Mouse (Mus musculus): Measurements from ENCODE around the gene Sbds. TPM values are rescaled to one million over a fixed set of nuclear protein-coding genes. Genes with fewer than 3 reads are reported as not detected.

Gene Sbds
- polyA plus RNA-seq (2015; fragmentation: Nextera tagmentation; extraction: Ambion mirVana) = 42.5 and 46.6 TPM in 2 replicates

GRCm38 (mm10) chr5:130255017-130255720 is at the start of gene Sbds, which contains the start of gene Tyw1:
Sbds (minus strand) TSS chr5:130255530.
Tyw1 (plus strand) TSS chr5:130255619.
- Histone ChIP-seq H3K9me3 (replicated peaks) (no peaks in the 10 kb centered on the region), H3K36me3 (replicated peaks) (peaks cover 38% of the 10 kb centered on the region), H3K27me3 (no peaks in the 10 kb centered on the region), H3K9ac (peak within 1 kb of the TSS; percentile 81), H3K4me2 (peak within 1 kb of the TSS; percentile 91), H3K4me1 (replicated peaks) (peaks cover 34% of the 10 kb centered on the region), H3K27ac (replicated peaks) (peak within 1 kb of the TSS; percentile 90), H3K4me3 (replicated peaks) (peak within 1 kb of the TSS; percentile 82)
- under 1% methylated on average over 52 of the region's 52 CpGs for WGBS (ENCODE audit: insufficient replicate concordance)
- ATAC-seq (ENCODE audit: insufficient read depth) = peak; percentile 85

DNA sequence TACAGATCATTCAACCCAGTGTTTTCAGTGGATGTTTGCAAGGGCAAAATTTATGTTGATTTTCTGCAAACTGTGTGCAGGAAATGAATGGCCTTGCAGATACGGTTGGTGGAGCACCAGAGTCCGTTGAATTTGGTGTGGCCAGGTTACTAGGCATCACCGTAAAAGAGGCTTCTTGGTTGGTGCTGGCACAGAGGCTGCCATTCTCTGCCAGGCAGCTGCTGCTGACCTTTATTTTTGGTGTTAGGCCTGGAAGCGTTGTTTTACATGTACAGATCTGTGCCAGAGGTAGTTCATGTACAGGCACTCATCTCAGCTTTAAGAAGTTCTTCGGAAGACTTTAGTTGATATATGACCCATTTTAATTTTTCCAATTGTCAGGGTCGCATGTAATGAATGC is 48.3 kb upstream of the Sbds start:
- H3K9ac ChIP-seq = no peak overlapping the region
- peaks cover 55% of the 10 kb centered on the region for H3K36me3 ChIP-seq (replicated peaks)
- H3K27ac ChIP-seq (replicated peaks) = no peak overlapping the region
- H3K4me1 ChIP-seq (replicated peaks) = no peaks in the 10 kb centered on the region
- WGBS (ENCODE audit: insufficient replicate concordance) = 81% methylated on average over 6 of the region's 6 CpGs
- no peak for ATAC-seq (ENCODE audit: insufficient read depth)
- H3K4me3 ChIP-seq (replicated peaks) = no peak overlapping the region
- H3K4me2 ChIP-seq = no peak overlapping the region
- no peaks in the 10 kb centered on the region for H3K9me3 ChIP-seq (replicated peaks)
- no peaks in the 10 kb centered on the region for H3K27me3 ChIP-seq

DNA sequence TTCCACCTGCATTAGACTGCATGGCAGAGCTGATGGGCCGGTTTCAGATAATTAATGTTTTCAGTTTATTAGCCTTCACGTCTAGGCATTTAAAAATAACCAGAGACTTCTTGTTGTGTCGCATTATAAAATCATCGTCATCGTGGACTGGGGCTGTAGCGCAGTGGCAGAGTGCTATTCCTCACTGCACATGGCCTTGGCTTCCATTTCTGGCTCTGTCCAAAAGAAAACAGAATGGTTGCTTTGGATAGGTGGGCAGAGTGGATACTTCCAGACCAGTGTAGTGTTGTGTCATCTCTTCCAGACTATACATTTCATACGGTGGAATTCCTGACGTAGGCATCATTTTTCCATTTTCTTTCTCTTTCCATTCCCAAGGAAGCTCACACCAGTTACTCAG is 44.2 kb upstream of the Sbds start:
- Histone ChIP-seq H3K9ac (no peak overlapping the region), H3K4me3 (replicated peaks) (no peak overlapping the region), H3K4me2 (no peak overlapping the region), H3K27me3 (no peaks in the 10 kb centered on the region), H3K27ac (replicated peaks) (no peak overlapping the region), H3K9me3 (replicated peaks) (no peaks in the 10 kb centered on the region), H3K4me1 (replicated peaks) (no peaks in the 10 kb centered on the region), H3K36me3 (replicated peaks) (peaks cover 69% of the 10 kb centered on the region)
- ATAC-seq (ENCODE audit: insufficient read depth) = no peak
- 80% methylated on average over 8 of the region's 8 CpGs for WGBS (ENCODE audit: insufficient replicate concordance)

DNA sequence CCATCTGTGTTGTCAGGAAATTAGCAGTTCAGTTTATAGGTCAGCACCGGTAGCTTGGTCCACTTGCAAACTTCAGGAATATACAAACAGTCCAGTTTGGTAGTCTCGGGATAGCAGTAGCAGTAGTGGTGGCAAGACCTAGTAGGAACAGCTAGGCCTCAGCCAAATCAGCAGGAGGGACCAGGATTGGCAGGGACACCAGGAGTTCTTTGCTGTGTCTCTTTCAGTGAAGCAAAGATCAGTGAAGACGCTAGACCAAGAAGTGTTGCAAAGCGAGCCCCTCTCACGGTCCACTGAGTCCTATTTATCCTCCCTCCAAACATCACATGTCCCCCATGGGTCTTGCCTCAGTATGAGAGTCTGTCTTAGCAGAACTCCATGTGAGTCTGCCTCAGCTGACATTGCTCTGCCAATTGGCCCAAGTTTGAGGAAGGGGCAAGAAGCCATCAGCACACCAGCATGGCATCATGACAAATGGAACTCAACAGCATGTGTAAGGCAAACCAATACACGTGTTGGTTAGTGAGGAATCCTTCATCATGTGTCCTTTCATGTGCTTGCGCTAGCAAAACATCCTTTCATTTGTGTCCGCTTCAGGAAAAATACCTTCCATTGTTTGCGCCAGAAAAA is 43.6 kb upstream of the Sbds start:
- H3K9me3 ChIP-seq (replicated peaks) = no peaks in the 10 kb centered on the region

GRCm38 (mm10) chr5:130296071-130296470 is 40.7 kb upstream of the Sbds start:
- no peaks in the 10 kb centered on the region for H3K27me3 ChIP-seq
- H3K4me2 ChIP-seq = no peak overlapping the region
- H3K9ac ChIP-seq = no peak overlapping the region
- H3K36me3 ChIP-seq (replicated peaks) = peaks cover 64% of the 10 kb centered on the region
- H3K4me1 ChIP-seq (replicated peaks) = no peaks in the 10 kb centered on the region
- H3K27ac ChIP-seq (replicated peaks) = no peak overlapping the region
- H3K4me3 ChIP-seq (replicated peaks) = no peak overlapping the region
- H3K9me3 ChIP-seq (replicated peaks) = no peaks in the 10 kb centered on the region
- ATAC-seq (ENCODE audit: insufficient read depth) = no peak
- WGBS (ENCODE audit: insufficient replicate concordance) = 76% methylated on average over 5 of the region's 5 CpGs

More for the DNA sequence above, 43.6 kb upstream of the Sbds start:
- Histone ChIP-seq H3K4me3 (replicated peaks) (no peak overlapping the region), H3K4me2 (no peak overlapping the region), H3K4me1 (replicated peaks) (no peaks in the 10 kb centered on the region), H3K27me3 (no peaks in the 10 kb centered on the region), H3K9ac (no peak overlapping the region), H3K27ac (replicated peaks) (no peak overlapping the region), H3K36me3 (replicated peaks) (peaks cover 63% of the 10 kb centered on the region)
- 83% methylated on average over 9 of the region's 9 CpGs for WGBS (ENCODE audit: insufficient replicate concordance)
- ATAC-seq (ENCODE audit: insufficient read depth) = no peak

GRCm38 (mm10) chr5:130294598-130294997 is 39.3 kb upstream of the Sbds start:
- peaks cover 63% of the 10 kb centered on the region for H3K36me3 ChIP-seq (replicated peaks)
- no peaks in the 10 kb centered on the region for H3K4me1 ChIP-seq (replicated peaks)
- WGBS (ENCODE audit: insufficient replicate concordance) = 79% methylated on average over 6 of the region's 6 CpGs
- H3K4me2 ChIP-seq = no peak overlapping the region
- no peak overlapping the region for H3K9ac ChIP-seq
- no peak overlapping the region for H3K4me3 ChIP-seq (replicated peaks)
- ATAC-seq (ENCODE audit: insufficient read depth) = no peak
- H3K27me3 ChIP-seq = no peaks in the 10 kb centered on the region
- no peak overlapping the region for H3K27ac ChIP-seq (replicated peaks)
- H3K9me3 ChIP-seq (replicated peaks) = no peaks in the 10 kb centered on the region

DNA sequence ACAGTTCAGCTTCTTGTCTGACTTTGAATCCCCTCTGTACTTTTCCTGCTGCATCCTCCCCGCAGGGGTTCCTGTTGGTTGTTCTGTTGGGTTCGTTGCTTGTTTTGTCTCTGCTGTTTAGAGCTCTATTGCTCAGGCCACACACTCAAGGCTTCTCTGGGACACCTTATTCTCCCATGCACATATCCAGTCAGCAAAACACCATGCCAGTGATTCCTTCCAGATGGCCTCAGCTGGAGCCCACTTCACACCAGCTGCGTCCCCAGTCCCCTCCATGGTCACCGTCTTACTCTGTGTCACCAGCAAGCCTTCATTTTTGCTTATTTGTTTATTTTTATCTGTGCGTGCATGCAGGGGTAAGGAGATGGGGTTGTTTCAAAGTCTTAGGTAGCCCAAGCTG is 38.6 kb upstream of the Sbds start:
- no peak overlapping the region for H3K4me3 ChIP-seq (replicated peaks)
- no peaks in the 10 kb centered on the region for H3K4me1 ChIP-seq (replicated peaks)
- WGBS (ENCODE audit: insufficient replicate concordance) = 80% methylated on average over 5 of the region's 5 CpGs
- no peak for ATAC-seq (ENCODE audit: insufficient read depth)
- H3K4me2 ChIP-seq = no peak overlapping the region
- H3K9me3 ChIP-seq (replicated peaks) = no peaks in the 10 kb centered on the region
- H3K27ac ChIP-seq (replicated peaks) = no peak overlapping the region
- peaks cover 59% of the 10 kb centered on the region for H3K36me3 ChIP-seq (replicated peaks)
- H3K27me3 ChIP-seq = no peaks in the 10 kb centered on the region
- H3K9ac ChIP-seq = no peak overlapping the region

GRCm38 (mm10) chr5:130292976-130293375 is 37.6 kb upstream of the Sbds start:
- 84% methylated on average over 4 of the region's 4 CpGs for WGBS (ENCODE audit: insufficient replicate concordance)
- Histone ChIP-seq H3K4me2 (no peak overlapping the region), H3K4me1 (replicated peaks) (no peaks in the 10 kb centered on the region), H3K9me3 (replicated peaks) (no peaks in the 10 kb centered on the region), H3K27ac (replicated peaks) (no peak overlapping the region), H3K27me3 (no peaks in the 10 kb centered on the region), H3K4me3 (replicated peaks) (no peak overlapping the region), H3K36me3 (replicated peaks) (peaks cover 55% of the 10 kb centered on the region), H3K9ac (no peak overlapping the region)
- no peak for ATAC-seq (ENCODE audit: insufficient read depth)

DNA sequence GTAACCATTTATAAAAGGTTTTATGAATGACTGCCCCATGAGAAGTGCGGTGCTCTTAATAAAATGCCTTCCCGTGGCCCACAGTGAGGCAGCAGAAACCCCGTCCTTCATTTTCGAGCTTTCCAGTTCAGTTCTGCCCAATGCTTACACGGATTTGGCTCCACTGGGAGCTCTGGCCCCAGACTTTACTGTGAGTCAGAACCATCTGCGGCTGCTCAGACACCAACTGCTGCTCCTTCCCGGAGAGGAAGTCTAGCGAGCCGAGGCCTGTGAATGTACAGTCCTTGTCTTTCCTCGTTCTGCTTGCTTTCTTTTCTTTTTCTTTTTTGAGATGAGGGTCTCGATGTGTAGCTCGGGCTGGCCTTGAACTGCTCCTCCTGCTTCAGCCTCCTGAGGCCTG is 35.4 kb upstream of the Sbds start:
- 80% methylated on average over 12 of the region's 12 CpGs for WGBS (ENCODE audit: insufficient replicate concordance)
- Histone ChIP-seq H3K9me3 (replicated peaks) (no peaks in the 10 kb centered on the region), H3K9ac (no peak overlapping the region), H3K36me3 (replicated peaks) (peaks cover 44% of the 10 kb centered on the region), H3K27me3 (no peaks in the 10 kb centered on the region), H3K4me2 (no peak overlapping the region), H3K4me3 (replicated peaks) (no peak overlapping the region), H3K4me1 (replicated peaks) (no peaks in the 10 kb centered on the region), H3K27ac (replicated peaks) (no peak overlapping the region)
- no peak for ATAC-seq (ENCODE audit: insufficient read depth)

DNA sequence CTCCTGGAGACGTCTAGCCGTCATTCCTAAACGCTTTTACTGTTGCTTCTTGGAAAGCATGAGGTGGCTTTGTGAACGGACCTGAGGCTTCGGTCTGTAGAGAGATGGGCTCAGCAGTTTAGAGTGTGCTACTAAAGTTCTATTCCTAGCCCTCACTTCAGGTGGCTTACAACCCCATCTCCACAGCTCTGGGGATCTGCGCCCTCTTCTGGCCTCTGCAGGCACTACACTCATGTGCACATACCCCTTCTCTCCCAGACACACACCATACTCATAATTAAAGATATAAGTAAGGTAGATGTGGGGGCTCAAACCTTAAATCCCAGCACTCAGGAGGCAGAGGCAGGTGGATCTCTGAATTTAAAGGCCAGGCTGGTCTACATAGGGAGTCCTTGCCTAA is 34.9 kb upstream of the Sbds start:
- no peaks in the 10 kb centered on the region for H3K27me3 ChIP-seq
- no peak for ATAC-seq (ENCODE audit: insufficient read depth)
- no peak overlapping the region for H3K27ac ChIP-seq (replicated peaks)
- H3K9ac ChIP-seq = no peak overlapping the region
- no peak overlapping the region for H3K4me3 ChIP-seq (replicated peaks)
- WGBS (ENCODE audit: insufficient replicate concordance) = 86% methylated on average over 6 of the region's 6 CpGs
- no peak overlapping the region for H3K4me2 ChIP-seq
- peaks cover 41% of the 10 kb centered on the region for H3K36me3 ChIP-seq (replicated peaks)
- H3K9me3 ChIP-seq (replicated peaks) = no peaks in the 10 kb centered on the region
- no peaks in the 10 kb centered on the region for H3K4me1 ChIP-seq (replicated peaks)

DNA sequence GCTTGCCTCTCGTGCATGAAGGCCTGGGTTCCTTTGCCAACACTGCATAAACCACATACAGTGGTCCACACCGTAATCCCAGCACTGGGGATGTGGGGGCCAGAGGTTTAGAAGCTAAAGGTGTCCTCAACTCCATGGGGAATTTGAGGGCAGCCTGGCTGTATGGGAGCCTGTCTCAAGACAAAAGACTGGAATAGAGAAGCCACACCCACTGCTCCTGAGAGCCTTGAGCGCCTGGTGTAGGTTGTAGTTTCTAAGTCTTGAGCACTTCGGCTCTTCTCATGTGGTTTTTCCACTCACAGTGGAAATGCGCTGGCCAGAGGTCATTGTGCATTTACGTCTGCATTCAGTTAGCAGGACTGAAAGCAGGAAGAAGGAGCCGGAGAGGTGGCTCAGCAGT is 32.8 kb upstream of the Sbds start:
- no peak overlapping the region for H3K9ac ChIP-seq
- no peaks in the 10 kb centered on the region for H3K9me3 ChIP-seq (replicated peaks)
- 84% methylated on average over 7 of the region's 7 CpGs for WGBS (ENCODE audit: insufficient replicate concordance)
- no peak overlapping the region for H3K27ac ChIP-seq (replicated peaks)
- H3K4me1 ChIP-seq (replicated peaks) = no peaks in the 10 kb centered on the region
- H3K36me3 ChIP-seq (replicated peaks) = peaks cover 55% of the 10 kb centered on the region
- H3K4me2 ChIP-seq = no peak overlapping the region
- no peaks in the 10 kb centered on the region for H3K27me3 ChIP-seq
- H3K4me3 ChIP-seq (replicated peaks) = no peak overlapping the region
- no peak for ATAC-seq (ENCODE audit: insufficient read depth)
